Mouse (Mus musculus) MEL (cell line): ENCODE measurements around the gene Cxcl10.

Experiments
- KAT2A ChIP-seq: conservative IDR thresholded peaks from 2 replicates; pipeline ENCODE4 v1.6.1; 2012; ENCODE audit warnings: low read depth, low read length, improper control_type of control experiment, inconsistent platforms
- POLR2A ChIP-seq, 2 experiments: IDR thresholded peaks; 2 replicates each; pipeline ENCODE4 v1.6.1; 2011 to 2012; ENCODE audit warnings: low read length in 2 of 2, mild to moderate bottlenecking in 2 of 2, control low read depth in 1 of 2, improper control_type of control experiment in 1 of 2, low read depth in 1 of 2, moderate library complexity in 1 of 2; ENCODE audit not compliant: control insufficient read depth in 1 of 2, insufficient read depth in 1 of 2, poor library complexity in 1 of 2
- TBP ChIP-seq: IDR thresholded peaks from 2 replicates; pipeline ENCODE4 v1.8.0; 2011; ENCODE audit warnings: low read depth, low read length, improper control_type of control experiment
- ZNF384 ChIP-seq: IDR thresholded peaks from 2 replicates; pipeline ENCODE4 v1.6.1; 2012; ENCODE audit warnings: low read depth, mild to moderate bottlenecking, inconsistent platforms, low read length, improper control_type of control experiment

DNA sequence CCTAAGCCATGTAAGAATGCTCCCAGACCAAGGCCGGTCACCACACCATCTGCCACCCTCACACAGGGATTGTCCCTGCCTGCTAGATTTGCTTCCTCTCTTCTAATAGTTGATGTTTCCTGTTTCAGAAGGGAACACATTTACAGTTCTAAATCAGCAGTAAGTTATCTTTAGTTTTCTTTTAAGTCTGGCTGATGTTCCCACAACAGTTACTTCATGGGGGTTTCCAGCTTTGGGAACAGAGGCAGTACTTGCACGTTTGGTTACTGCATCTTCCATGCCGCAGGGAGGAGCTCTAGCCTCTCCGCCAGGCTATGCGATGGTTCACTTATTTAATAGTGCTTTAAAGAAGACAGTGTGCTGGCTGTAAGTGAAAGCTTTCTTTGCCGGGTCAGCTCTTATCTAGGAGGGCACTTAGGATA is 26.0 kb upstream of the Cxcl10 start:
- no peak for TF ChIP-seq ZNF384
- TF ChIP-seq POLR2A (IDR thresholded peaks at IDR 0.05; ENCODE audit: control insufficient read depth in 1 of 2, insufficient read depth in 1 of 2, low read depth in 1 of 2, low read length in 2 of 2, poor library complexity in 1 of 2), result no peak
- TF ChIP-seq TBP, result no peak
- no peak for TF ChIP-seq KAT2A
